Mouse (Mus musculus) c-Kit-positive CD71-positive TER-119-positive erythroid progenitor cells, embryonic 14.5 days (primary cell): Measurements from ENCODE around the gene Spin2-ps6.
"Not testable (repeated sequence)": the region's sequence is repeated elsewhere in the genome, so short reads cannot be mapped to it uniquely, and the experiment has no call there.

ENCODE experiments used
- DNase-seq: peaks from one replicate; pipeline ENCODE4 v3.0.0-alpha.2; 2013; ENCODE audit warnings: low spot score

Gene Spin2-ps6

DNA sequence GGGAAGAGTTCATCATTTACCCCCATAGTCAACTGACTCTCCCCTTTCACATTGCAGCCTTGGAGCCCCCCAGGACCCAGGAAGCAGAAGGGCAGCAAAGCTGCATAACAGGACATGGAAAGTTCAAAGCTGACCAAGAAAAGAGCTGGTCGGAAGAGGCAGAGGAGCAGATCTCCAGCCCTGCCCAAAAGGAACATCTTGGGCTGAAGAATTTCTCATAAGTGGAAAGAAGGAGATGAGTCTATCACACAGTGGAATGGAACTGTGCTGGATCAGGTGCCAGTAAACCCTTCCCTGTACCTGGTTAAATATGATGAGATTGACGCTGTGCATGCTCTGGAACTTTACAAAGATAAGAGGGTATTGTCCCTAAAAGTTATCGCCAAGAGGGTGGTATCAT is at the start of gene Spin2-ps6:
Spin2-ps6 (plus strand) TSS at position 301 of the 400 bp plus-strand sequence.
- not testable (repeated sequence) for DNase-seq
